Mouse (Mus musculus): ENCODE measurements at regions not wholly inside any gene's neighbourhood (a gene's known extent, or its start where the extent isn't known, plus 50 kb on each side); places are given as distances from the start of the nearest gene placed in this dataset.

DNA sequence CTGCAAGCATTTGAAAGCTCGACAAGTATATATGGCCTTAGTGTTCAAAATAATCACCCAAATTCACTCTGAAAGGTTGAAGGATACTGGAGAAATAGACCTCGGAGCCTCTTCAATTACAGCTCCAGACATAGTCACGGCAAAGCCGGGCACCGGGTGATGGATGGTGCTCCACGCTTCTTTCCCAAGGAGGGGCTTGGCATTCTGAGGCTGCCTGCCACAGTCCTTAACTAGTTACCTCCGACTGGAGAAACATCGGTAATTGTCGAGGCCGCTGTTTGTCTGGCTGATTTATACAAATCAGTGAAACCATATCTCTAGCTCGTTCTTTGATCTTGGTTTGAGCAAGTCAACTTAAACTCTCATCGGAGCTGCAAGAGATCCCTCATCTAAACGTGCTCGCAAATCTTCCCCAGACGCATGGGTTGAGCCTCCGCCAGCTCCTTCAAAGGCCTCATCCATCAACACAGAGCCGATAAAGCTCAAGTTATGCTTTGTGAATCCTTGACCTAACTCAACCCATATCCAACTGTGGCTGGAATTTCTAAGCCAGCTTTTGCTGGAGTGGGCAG, 145.4 kb upstream of the Stx16 start:
- Histone ChIP-seq H3K36me3 (no peaks in the 10 kb centered on the region), H3K27me3 (replicated peaks) (no peaks in the 10 kb centered on the region), H3K4me3 (replicated peaks) (no peak overlapping the region), H3K4me2 (no peak overlapping the region), H3K9me3 (no peaks in the 10 kb centered on the region), H3K4me1 (no peaks in the 10 kb centered on the region), H3K9ac (no peak overlapping the region), H3K27ac (no peak overlapping the region)
- 71% methylated on average over 17 of the region's 17 CpGs for WGBS
- no peak for ATAC-seq (ENCODE audit: insufficient read depth, low FRiP score, low read depth)

DNA sequence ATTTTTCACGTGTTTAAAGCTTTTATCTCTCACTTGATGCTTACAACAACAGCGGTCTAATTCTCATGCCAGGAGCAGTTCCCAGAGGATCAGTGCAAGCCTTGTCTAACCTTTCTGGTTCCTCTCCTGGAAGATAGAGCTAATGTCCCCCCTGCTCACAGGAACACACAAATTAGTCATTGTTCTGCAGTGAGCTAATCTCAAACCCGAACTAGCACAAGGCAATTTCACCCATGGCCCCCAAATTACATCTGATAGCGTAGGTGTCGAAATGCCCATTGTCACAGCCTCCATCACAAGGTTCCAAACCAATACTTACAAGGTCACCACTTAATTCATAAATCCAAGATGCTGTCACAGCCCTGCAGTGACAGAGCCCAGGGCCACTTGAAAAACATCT, 140.4 kb upstream of the Stx16 start:
- H3K4me2 ChIP-seq: no peak overlapping the region
- no peak overlapping the region for H3K4me3 ChIP-seq (replicated peaks)
- peaks cover 4% of the 10 kb centered on the region; the same call in 1 of the 2 replicates for H3K4me1 ChIP-seq
- no peak overlapping the region for H3K9ac ChIP-seq
- no peaks in the 10 kb centered on the region for H3K36me3 ChIP-seq
- no peaks in the 10 kb centered on the region for H3K27me3 ChIP-seq (replicated peaks)
- H3K9me3 ChIP-seq: no peaks in the 10 kb centered on the region
- no peak for ATAC-seq (ENCODE audit: insufficient read depth, low FRiP score, low read depth)
- 82% methylated on average over 5 of the region's 5 CpGs for WGBS
- no peak overlapping the region for H3K27ac ChIP-seq

DNA sequence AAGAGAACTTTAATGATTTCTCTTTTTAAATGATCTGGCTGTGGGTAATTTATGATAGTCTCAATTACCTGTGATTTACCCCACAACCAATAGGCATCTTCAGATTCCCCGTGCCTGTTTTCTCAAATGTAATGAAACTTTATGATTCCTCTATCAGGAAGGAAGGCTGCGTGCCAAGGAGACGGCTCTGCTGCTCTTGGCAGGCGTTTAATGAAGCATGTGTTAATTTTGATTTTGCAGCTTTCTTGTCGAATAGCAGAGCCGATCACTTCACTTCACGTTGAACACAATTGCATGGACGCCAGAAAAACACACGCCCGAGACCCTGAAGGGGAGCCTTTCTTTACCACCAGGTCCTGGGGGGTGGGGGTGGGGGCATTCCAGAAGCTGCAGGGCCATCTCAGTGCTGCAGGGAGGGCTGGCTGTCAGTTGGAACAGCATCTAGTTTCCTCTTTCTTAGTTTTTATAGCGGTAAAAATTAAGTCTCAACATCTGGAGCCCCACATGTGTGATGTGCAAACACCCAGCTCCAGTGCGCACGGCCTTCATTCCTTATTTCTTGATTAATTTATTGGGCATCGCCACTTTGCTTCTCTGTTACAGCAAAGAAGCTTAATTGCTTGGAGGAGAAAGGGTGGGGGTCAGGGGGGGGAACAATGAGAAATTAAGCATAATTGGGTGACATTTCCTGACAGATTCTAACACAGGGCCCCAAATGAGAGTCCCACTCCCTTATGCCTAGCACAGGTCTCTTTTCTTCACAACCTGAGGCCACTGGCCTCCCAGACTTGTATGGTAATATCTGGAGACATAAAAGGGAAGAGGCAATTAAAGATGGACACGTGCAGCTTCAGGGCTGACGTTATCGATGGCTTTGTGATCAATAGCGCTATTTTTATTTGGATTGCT, 138.3 kb upstream of the Stx16 start:
- no peaks in the 10 kb centered on the region for H3K36me3 ChIP-seq
- no peak overlapping the region for H3K27ac ChIP-seq
- 71% methylated on average over 18 of the region's 18 CpGs for WGBS
- peaks cover 4% of the 10 kb centered on the region; the same call in 1 of the 2 replicates for H3K4me1 ChIP-seq
- no peak overlapping the region for H3K9ac ChIP-seq
- no peaks in the 10 kb centered on the region for H3K9me3 ChIP-seq
- ATAC-seq (ENCODE audit: insufficient read depth, low FRiP score, low read depth): no peak
- H3K27me3 ChIP-seq (replicated peaks): no peaks in the 10 kb centered on the region
- no peak overlapping the region for H3K4me2 ChIP-seq
- no peak overlapping the region for H3K4me3 ChIP-seq (replicated peaks)

DNA sequence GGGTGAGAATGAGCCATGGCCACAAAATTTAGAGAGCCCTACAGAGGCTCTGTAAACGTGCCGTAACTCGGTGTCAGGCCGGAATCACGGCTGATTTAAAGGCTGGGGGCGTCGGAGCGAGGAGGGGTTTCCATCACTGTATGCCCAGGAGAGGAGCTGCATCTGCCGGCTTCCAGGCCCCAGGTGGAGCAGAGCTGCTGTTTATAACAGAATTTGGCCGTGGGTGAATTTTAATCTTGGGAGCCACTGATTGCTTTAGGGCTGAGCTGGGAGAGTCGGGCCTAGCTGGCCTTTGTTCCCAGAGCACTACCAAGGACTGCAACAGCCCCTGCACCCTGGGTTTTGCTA, 137.7 kb upstream of the Stx16 start:
- Histone ChIP-seq H3K4me2 (no peak overlapping the region), H3K27me3 (replicated peaks) (no peaks in the 10 kb centered on the region), H3K36me3 (no peaks in the 10 kb centered on the region), H3K4me1 (peaks cover 4% of the 10 kb centered on the region; the same call in 1 of the 2 replicates), H3K4me3 (replicated peaks) (no peak overlapping the region), H3K9me3 (no peaks in the 10 kb centered on the region), H3K9ac (no peak overlapping the region), H3K27ac (no peak overlapping the region)
- 64% methylated on average over 11 of the region's 11 CpGs for WGBS
- no peak for ATAC-seq (ENCODE audit: insufficient read depth, low FRiP score, low read depth)

DNA sequence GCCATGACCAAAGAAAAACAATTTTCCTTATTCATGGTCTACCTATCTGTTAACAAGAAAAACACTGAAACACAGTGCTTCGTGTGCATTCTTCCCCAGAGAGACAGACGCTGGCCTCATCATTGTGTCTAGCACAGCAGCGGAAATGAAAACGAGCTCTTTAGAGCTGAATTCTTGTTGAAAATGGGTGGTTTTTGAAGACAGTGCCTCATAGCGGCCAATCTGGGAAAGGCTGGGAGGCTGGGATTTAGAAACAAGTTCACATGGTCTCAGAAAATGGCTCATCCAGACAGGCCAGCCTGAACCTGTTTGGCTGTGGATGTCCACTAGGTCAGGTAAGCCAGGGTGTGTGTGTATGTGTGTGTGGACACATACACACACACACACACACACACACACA, 130.7 kb upstream of the Stx16 start:
- ATAC-seq (ENCODE audit: insufficient read depth, low FRiP score, low read depth): no peak
- Histone ChIP-seq H3K9ac (no peak overlapping the region), H3K9me3 (no peaks in the 10 kb centered on the region), H3K4me2 (no peak overlapping the region), H3K27ac (no peak overlapping the region), H3K4me1 (0 out of 2 replicates have a peak, but pooled peaks cover under 1% of the 10 kb centered on the region), H3K27me3 (replicated peaks) (no peaks in the 10 kb centered on the region), H3K36me3 (no peaks in the 10 kb centered on the region), H3K4me3 (replicated peaks) (no peak overlapping the region)
- 88% methylated on average over 5 of the region's 5 CpGs for WGBS

DNA sequence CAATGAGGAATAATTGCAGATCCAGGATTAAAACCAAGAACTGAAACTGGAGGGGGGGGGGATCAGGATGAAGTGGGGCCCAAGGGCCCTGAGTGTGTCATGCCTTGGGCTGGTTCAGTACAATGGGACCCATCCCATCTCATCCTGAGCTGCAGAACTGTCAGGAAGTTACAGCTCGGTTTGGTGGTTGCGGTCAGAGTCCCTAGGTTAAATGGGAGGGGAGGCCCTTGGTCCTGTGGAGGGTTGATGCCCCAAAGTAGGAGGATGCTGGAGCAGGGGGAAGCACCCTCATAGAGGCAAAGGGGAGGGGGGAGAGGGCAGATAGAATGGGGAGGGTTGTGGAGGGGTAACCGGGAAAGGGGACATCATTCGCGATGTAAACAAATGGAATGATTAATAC, 127.5 kb upstream of the Stx16 start:
- Histone ChIP-seq H3K27me3 (replicated peaks) (no peaks in the 10 kb centered on the region), H3K27ac (no peak overlapping the region), H3K4me1 (no peaks in the 10 kb centered on the region), H3K9me3 (no peaks in the 10 kb centered on the region), H3K9ac (no peak overlapping the region), H3K36me3 (no peaks in the 10 kb centered on the region), H3K4me2 (no peak overlapping the region), H3K4me3 (replicated peaks) (no peak overlapping the region)
- 84% methylated on average over 5 of the region's 5 CpGs for WGBS
- no peak for ATAC-seq (ENCODE audit: insufficient read depth, low FRiP score, low read depth)

DNA sequence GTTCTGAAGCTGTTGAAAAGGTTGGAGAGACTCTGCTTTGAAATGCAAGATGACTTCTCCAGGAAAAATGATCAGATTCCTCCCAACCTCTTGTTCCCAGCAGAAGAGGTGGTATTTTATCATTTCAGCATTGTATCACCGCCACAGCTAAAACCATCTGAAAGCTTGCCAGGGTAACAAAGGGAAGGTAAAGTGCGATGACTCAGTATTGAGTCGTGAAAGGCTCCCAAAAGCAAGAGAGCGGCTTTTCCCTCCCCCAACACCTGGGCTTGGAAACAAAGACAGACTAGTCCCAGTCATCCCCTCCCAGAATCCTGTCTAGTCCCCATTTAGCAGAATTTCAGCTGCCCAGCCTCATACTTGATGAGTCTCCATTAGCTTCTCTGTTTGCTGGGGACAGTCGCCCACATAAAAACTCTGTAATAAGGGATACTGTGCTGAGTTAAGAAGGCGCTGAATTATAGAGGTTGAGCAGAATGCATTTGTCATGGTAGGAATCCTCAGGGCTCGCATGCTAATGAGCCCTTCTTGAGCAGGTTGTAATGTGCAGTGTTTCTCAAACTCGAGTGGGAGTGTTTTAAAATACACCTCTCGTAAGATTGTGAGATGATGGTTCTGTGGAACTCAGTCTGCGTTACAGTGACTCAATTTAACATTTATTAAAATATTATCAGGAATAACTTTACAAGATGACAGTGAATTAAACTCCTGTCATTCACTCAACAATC, 125.8 kb upstream of the Stx16 start:
- no peak for ATAC-seq (ENCODE audit: insufficient read depth, low FRiP score, low read depth)
- H3K9ac ChIP-seq: no peak overlapping the region
- no peak overlapping the region for H3K27ac ChIP-seq
- H3K36me3 ChIP-seq: no peaks in the 10 kb centered on the region
- H3K4me3 ChIP-seq (replicated peaks): no peak overlapping the region
- 44% methylated on average over 10 of the region's 10 CpGs for WGBS
- H3K4me2 ChIP-seq: no peak overlapping the region
- no peaks in the 10 kb centered on the region for H3K9me3 ChIP-seq
- no peaks in the 10 kb centered on the region for H3K4me1 ChIP-seq
- no peaks in the 10 kb centered on the region for H3K27me3 ChIP-seq (replicated peaks)

DNA sequence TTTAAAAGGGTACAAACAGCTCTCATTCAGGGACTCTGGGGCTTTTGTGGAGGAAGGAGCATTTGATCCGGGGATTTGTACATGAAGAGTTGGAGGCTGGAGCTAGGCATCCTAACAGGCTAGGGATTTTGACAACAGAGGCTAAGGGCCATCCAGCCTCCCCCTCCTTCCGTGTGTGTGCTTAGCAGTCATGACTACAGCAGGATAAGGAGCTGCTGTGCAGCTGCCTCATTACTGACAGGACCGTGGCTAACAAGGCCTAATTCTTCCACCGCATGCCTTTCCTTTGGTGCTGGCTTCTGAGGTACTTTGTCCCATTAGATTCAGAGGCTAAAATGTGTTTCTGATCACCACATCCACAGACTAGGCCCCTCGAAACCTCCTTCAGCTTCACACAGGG, 110.0 kb upstream of the Stx16 start:
- no peak overlapping the region for H3K4me2 ChIP-seq
- H3K4me1 ChIP-seq: no peaks in the 10 kb centered on the region
- H3K9me3 ChIP-seq: no peaks in the 10 kb centered on the region
- H3K27ac ChIP-seq: no peak overlapping the region
- 70% methylated on average over 5 of the region's 5 CpGs for WGBS
- no peaks in the 10 kb centered on the region for H3K27me3 ChIP-seq (replicated peaks)
- no peak overlapping the region for H3K4me3 ChIP-seq (replicated peaks)
- no peak overlapping the region for H3K9ac ChIP-seq
- no peak for ATAC-seq (ENCODE audit: insufficient read depth, low FRiP score, low read depth)
- no peaks in the 10 kb centered on the region for H3K36me3 ChIP-seq

DNA sequence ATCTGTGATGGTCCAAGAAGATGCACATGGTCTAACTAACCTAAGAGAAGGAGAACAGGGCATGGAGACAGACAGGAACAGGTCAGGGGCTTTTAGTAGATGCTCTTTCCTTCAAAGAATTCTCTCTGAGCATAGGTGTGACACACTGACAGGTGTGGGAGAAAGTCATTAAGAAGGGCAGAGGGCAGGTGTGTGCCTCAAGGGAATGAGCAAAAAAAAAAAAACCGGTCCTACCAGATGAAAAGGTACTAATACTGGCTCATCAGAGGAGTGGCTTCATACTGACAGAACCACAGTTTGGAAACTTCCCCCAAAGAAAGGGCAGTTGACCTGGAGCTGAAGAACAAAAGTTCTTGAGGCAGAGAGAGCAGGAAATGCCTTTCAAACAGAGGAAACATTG, 105.3 kb upstream of the Stx16 start:
- Histone ChIP-seq H3K4me3 (replicated peaks) (no peak overlapping the region), H3K4me2 (no peak overlapping the region), H3K27ac (no peak overlapping the region), H3K9ac (no peak overlapping the region), H3K27me3 (replicated peaks) (no peaks in the 10 kb centered on the region), H3K36me3 (no peaks in the 10 kb centered on the region), H3K9me3 (no peaks in the 10 kb centered on the region), H3K4me1 (no peaks in the 10 kb centered on the region)
- whole genome bisulfite sequencing: 50% methylated on average over 1 of the region's 1 CpGs
- ATAC-seq (ENCODE audit: insufficient read depth, low FRiP score, low read depth): no peak

DNA sequence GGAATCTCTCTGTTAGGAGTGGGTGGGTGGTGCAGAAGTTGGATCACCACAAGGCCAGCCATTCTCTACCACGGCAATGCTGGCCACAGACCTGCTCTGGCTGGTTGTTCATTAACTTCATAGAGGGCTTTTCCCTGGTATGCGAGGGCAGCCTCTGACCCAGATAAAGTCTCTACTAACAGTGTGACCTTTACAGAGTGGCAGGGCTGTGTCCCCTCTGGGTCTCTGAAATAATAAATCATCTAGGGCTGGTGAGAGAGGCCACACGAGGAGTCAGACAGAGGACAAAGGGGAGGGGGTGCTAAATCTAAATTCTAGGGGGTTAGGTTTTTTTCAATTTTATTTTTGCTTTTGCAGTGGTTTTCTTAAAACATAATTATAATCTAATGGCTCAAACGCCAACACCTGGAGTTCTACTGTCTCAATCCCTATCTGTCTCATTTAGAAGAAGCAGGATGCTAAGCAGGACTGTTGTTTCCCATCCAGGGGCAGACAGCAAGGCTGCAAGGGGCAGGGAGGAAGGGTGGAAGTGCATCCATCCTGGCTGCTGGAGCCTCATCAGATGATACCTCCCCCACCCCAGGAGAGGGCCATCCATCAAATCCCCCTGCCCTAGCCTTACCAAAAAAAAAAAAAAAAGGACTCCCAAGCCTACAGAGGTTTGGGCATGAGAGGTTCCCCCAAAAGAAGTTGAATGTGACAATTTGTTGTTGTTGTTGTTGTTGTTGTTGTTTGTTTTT, 99.6 kb upstream of the Stx16 start:
- Histone ChIP-seq H3K36me3 (no peaks in the 10 kb centered on the region), H3K27me3 (replicated peaks) (no peaks in the 10 kb centered on the region), H3K27ac (peak overlapping the region; percentile 82), H3K9me3 (no peaks in the 10 kb centered on the region), H3K4me3 (replicated peaks) (no peak overlapping the region), H3K4me1 (peaks cover 10% of the 10 kb centered on the region; the same call in 1 of the 2 replicates), H3K4me2 (no peak overlapping the region), H3K9ac (no peak overlapping the region)
- WGBS: 29% methylated on average over 4 of the region's 4 CpGs
- peak; percentile 89 for ATAC-seq (ENCODE audit: insufficient read depth, low FRiP score, low read depth)

DNA sequence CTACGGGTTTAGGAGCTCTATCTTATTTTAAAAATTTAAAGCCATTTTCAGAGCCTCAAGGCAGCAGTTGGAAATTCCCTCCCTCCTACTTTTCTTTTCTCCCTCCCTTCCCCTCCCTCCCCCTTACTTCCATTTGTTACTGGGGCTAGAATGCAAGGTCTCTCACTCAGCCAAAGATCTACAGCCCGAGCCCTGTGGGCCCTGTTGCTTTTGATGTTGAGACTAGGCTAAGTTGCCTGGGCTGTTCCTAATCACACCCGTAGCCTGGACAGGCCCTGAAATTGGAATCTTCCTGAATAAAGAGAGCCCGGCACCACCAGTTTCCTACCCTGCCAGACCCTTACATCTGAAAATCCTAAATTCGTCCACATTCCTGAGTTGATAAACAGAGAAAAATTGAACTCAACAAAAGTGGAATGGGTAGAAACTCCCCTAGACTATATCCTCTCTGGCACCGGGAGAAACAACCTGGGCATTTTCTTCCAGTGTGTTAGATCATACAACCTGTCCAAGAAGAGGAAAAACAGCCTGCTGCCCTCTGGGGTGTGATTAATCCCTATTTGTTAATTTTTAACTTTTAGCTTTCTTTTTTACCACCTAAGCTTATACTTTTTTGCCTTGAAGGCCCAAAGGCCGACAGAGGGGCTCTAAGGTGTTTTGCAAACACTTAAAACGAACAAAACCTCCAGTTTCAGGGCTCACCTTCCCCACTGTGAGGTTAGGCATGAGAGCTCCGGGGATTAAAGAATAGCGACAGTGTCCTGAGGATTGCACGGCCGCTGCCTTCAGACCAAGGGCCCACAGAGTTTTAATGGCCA, 98.7 kb upstream of the Stx16 start:
- H3K27ac ChIP-seq: peak overlapping the region; percentile 82
- H3K4me3 ChIP-seq (replicated peaks): no peak overlapping the region
- H3K4me2 ChIP-seq: 0 out of 2 replicates have a peak overlapping the region, but pooled peaks have one; percentile 17
- no peak overlapping the region for H3K9ac ChIP-seq
- peak; percentile 59; the same call in 1 of the 2 replicates for ATAC-seq (ENCODE audit: insufficient read depth, low FRiP score, low read depth)
- 28% methylated on average over 12 of the region's 12 CpGs for WGBS
- no peaks in the 10 kb centered on the region for H3K36me3 ChIP-seq
- H3K4me1 ChIP-seq: peaks cover 10% of the 10 kb centered on the region; the same call in 1 of the 2 replicates
- no peaks in the 10 kb centered on the region for H3K27me3 ChIP-seq (replicated peaks)
- H3K9me3 ChIP-seq: no peaks in the 10 kb centered on the region

All from stomach, embryonic 15.5 days (tissue).